Mouse (Mus musculus): ENCODE measurements around the gene Msi1. TPM values are rescaled to one million over a fixed set of nuclear protein-coding genes. Genes with fewer than 3 reads are reported as not detected.

Gene Msi1
- total RNA-seq, 2 experiments from 2014 or later = 15.7 to 18.5 TPM

- DNase-seq = no peak
These were observed 5.0 kb downstream of the Msi1 start for GRCm38 (mm10) chr5:115434280-115434852.

DNA sequence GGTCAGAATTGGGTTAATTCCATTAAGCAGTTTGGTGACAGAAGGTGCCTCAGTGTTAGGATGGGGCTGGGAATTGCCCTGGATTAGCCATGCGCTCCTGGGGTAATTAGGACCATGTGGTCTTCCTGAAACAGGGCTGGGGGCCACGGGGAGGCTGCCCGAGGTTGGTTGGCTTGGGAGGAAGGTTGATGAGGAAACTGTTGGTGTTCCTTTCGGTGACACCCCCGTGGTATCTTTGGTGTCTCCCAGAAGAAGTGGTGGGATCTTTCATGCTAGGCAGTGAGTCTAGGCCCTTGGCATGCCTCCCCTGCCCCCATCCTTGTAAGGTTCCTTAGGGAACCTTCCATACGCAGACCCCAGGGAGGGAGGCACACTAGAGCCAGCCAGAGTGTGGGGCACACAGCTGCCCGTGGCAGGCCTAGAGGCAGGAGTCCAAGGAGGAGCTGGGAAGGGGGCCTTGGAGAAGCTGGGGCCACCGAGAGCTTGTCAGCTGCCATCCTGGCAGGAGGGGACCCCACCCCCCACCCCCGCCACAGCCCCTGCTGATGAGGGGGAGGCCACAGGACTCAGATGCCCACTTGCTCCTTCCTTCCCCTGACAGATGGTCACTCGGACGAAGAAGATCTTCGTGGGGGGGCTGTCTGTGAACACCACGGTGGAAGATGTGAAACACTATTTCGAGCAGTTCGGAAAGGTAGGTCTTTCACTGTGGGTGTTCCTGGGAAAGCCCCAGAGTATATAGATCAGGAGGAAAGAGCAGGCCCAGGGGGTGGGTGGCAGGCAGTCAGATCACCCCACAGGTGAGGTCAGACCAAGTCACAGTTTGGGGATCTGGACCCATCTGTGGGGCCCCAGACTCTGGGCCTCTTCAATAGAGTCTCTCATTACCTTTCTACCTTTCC, 5.7 kb downstream of the Msi1 start:
- DNase-seq = no peak

GRCm38 (mm10) chr5:115435755-115436379, 6.5 kb downstream of the Msi1 start:
- no peak for DNase-seq

- peak; percentile 71 to 79 for DNase-seq
These were observed 7.2 kb downstream of the Msi1 start for GRCm38 (mm10) chr5:115436421-115437124.

GRCm38 (mm10) chr5:115437242-115437944, 8.0 kb downstream of the Msi1 start:
- DNase-seq = no peak

- DNase-seq = no peak
These were observed 8.5 kb downstream of the Msi1 start for GRCm38 (mm10) chr5:115437945-115438315.

DNA sequence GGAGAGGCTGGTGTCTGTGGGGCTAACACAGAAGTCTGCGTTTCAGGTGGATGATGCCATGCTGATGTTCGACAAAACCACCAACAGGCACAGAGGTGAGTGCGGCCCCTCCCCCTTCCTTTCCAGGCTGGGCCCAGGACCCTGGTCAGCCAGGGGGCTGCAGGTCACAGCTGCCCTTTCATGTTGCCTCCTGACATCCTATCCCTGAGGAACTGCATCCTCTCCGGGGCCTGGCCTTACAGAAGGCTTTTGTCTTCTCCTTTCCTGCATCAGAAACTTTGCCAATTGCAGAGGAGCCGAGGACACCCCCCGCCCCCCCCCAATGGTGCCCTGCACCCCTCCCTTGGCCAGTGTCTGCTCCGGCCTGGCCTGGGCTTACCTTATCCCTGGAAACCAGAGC, 9.3 kb downstream of the Msi1 start:
- no peak for DNase-seq

GRCm38 (mm10) chr5:115441205-115441849, 11.9 kb downstream of the Msi1 start:
- peak; percentile 75 to 77 for DNase-seq

GRCm38 (mm10) chr5:115442663-115443062, 13.3 kb downstream of the Msi1 start:
- peak; percentile 21 to 36 for DNase-seq

DNA sequence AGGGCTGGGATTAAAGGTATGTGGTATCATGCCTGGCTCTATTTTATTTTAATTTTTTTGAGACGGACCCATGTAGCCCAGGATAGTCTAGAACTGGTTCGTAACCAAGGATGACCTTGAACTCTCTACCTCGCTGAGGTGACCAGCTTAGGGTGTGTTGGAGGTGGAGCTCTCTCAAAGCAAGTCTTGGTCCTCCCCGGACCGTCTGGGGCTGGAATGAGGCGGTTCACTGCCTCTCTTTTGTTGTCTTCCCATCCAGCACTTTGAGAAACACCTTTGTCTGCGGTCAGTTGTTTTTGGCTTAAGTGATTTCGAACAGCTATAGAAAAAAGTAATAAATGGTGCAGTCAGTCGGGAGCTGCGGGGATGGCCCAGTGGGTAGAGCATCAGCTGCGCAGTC, 14.7 kb downstream of the Msi1 start:
- DNase-seq = no peak

- DNase-seq = no peak
These were observed 17.7 kb downstream of the Msi1 start for GRCm38 (mm10) chr5:115447108-115447507.

- no peak for DNase-seq
These were observed 19.8 kb downstream of the Msi1 start for GRCm38 (mm10) chr5:115449247-115449646.

- DNase-seq = no peak
These were observed 21.3 kb downstream of the Msi1 start for GRCm38 (mm10) chr5:115450410-115451317.

- DNase-seq = no peak
These were observed 25.2 kb downstream of the Msi1 start for GRCm38 (mm10) chr5:115454422-115455090.

DNA sequence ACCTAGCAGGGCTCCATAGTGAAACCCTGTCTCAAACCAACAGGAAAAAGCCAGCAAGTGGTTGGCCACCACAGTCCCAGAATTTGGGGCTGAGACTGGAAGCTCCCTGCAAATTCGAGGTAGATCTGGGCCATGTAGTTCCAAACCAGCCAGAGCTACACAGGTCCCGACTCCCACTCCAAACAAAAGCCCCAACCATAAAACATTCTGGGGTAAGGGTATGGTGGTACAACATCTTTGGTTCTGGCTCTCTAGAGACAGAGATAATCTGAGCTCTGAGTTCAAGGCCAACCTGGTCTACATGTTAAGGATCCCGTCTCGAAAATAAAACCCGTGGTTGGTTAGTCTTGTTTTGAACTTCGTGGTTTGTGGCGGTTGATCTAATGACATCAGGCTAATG, 26.4 kb downstream of the Msi1 start:
- no peak for DNase-seq

DNA sequence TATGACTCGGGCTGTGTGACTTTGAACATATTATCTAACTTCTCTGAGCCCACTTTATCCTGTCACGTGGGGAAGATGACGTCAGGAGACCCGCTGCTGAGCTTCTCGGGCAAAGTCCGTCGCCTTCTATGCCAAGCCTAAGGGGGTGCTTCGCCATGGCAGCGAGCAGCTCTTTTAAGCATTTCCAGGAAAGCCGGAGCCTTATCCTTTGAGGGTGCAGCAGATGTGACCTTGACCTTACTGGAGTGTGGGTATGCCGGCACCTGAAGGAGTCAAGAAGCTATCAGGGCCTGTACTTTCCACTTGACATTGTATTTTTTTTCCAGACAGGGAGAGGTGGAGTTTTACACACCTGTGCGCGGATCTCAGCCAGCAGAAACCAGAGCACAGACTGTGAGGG, 29.5 kb downstream of the Msi1 start:
- DNase-seq = peak in 1 of 2 experiments; percentile 15

DNA sequence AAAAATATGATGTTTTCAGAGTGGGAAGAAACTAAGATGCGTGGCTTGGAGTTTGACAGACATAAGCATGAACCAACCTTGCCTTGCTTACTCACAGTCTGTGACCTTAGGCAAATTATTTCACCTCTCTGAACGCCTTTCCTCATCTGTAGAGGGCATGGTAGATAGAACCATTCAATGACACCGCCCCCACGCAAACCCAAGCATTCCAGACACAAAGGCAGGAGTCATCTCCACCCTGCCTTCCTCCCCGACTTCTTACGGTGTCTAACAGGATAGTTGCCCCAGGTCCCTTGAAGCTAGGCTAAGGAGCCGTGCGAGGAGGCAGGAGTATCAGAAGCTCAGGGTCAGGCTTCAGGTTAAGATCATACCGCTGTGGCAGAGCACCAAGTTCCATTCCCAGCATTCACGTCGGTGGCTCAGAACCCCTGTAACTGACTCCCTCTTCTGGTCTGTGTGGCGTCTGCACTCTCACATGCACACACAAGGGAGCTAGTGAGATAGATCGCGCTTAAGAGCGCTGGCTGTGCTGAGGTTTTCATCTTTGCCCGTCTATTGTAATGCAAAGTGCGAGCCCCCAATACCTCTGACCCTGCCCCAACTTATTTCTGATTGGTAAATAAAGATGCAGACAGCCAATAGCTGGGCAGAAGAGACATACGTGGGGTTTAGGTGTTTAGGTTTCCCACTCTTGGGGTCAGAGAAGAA, 35.2 kb downstream of the Msi1 start:
- no peak for DNase-seq

GRCm38 (mm10) chr5:115465642-115466420, 36.4 kb downstream of the Msi1 start, which contains the start of gene Pla2g1b:
Pla2g1b (plus strand) TSS chr5:115466262.
- no peak for DNase-seq
